Mouse (Mus musculus) MEL (cell line): ENCODE results near the gene Gm42688. TPM values are rescaled to one million over a fixed set of nuclear protein-coding genes. Genes with fewer than 3 reads are reported as not detected.

Experiments used
- DNase-seq: peaks from one replicate; pipeline ENCODE4 v3.0.0; 2011; ENCODE audit warnings: low read depth, low spot score
- H3K27ac ChIP-seq: 2 replicates; pipeline ENCODE4 v1.5.1; 2012; ENCODE audit warnings: low read depth, mild to moderate bottlenecking, control low read depth, low read length, moderate library complexity; ENCODE audit not compliant: control insufficient read depth
- H3K27me3 ChIP-seq, 2 experiments: fragments of 150-350 bp in 1 of 2; sonication (generic) in 1 of 2; 2 replicates each; pipeline ENCODE4 v1.6.1; 2012; ENCODE audit warnings: low read length in 2 of 2, mild to moderate bottlenecking in 2 of 2, improper control_type of control experiment in 1 of 2, moderate library complexity in 1 of 2; ENCODE audit not compliant: insufficient read depth in 2 of 2, control insufficient read depth in 1 of 2
- H3K36me3 ChIP-seq, 2 experiments: 2 replicates each; pipeline ENCODE4 v1.6.1; 2012 to 2014; ENCODE audit warnings: low read length in 2 of 2, improper control_type of control experiment in 1 of 2, inconsistent platforms in 1 of 2, mild to moderate bottlenecking in 1 of 2; ENCODE audit not compliant: insufficient read depth in 2 of 2, control insufficient read depth in 1 of 2
- H3K4me1 ChIP-seq, 2 experiments: fragments of 150-350 bp in 1 of 2; sonication (generic) in 1 of 2; 2 replicates each; pipeline ENCODE4 v1.6.1; 2012; ENCODE audit warnings: low read length in 2 of 2, improper control_type of control experiment in 1 of 2, mild to moderate bottlenecking in 1 of 2; ENCODE audit not compliant: insufficient read depth in 2 of 2, control insufficient read depth in 1 of 2
- H3K4me3 ChIP-seq, 2 experiments: fragments of 150-350 bp in 1 of 2; sonication (generic) in 1 of 2; 2 replicates each; pipeline ENCODE4 v1.5.1; 2012; ENCODE audit warnings: low read depth in 2 of 2, low read length in 2 of 2, mild to moderate bottlenecking in 2 of 2, moderate library complexity in 2 of 2, control low read depth in 1 of 2, improper control_type of control experiment in 1 of 2; ENCODE audit not compliant: control insufficient read depth in 1 of 2, insufficient read depth in 1 of 2
- H3K79me2 ChIP-seq: 2 replicates; pipeline ENCODE4 v1.6.1; 2012; ENCODE audit warnings: mild to moderate bottlenecking, low read length, moderate library complexity; ENCODE audit not compliant: control insufficient read depth, poor library complexity, insufficient read depth
- H3K9ac ChIP-seq: 2 replicates; pipeline ENCODE4 v1.6.1; 2012; ENCODE audit warnings: low read depth, mild to moderate bottlenecking, control low read depth, low read length, moderate library complexity; ENCODE audit not compliant: control insufficient read depth, poor library complexity, severe bottlenecking
- H3K9me3 ChIP-seq: fragments of 150-350 bp; sonication (generic); replicated peaks from 2 replicates; pipeline ENCODE4 v1.6.1; 2012; ENCODE audit warnings: mild to moderate bottlenecking, low read length, improper control_type of control experiment, moderate library complexity; ENCODE audit not compliant: insufficient read depth
- CHD1 ChIP-seq: IDR thresholded peaks from 2 replicates; pipeline ENCODE4 v1.6.1; 2012; ENCODE audit warnings: low read depth, mild to moderate bottlenecking, inconsistent platforms, low read length, improper control_type of control experiment
- CTCF ChIP-seq, 3 experiments: IDR thresholded peaks in 2 of 3; conservative IDR thresholded peaks in 1 of 3; 2 replicates each; pipeline ENCODE4 v1.5.1; 2011 to 2012; ENCODE audit warnings: low read length in 3 of 3, low read depth in 2 of 3, mild to moderate bottlenecking in 2 of 3, improper control_type of control experiment in 1 of 3, inconsistent platforms in 1 of 3, mixed read lengths in 1 of 3, moderate library complexity in 1 of 3; ENCODE audit not compliant: control insufficient read depth in 1 of 3, insufficient read depth in 1 of 3, poor library complexity in 1 of 3, severe bottlenecking in 1 of 3
- E2F4 ChIP-seq: IDR thresholded peaks from 2 replicates; pipeline ENCODE4 v1.6.1; 2011; ENCODE audit warnings: low read depth, low read length, improper control_type of control experiment, borderline replicate concordance
- ELF1 ChIP-seq: IDR thresholded peaks from 2 replicates; pipeline ENCODE4 v1.6.1; 2014; ENCODE audit warnings: low read depth, mild to moderate bottlenecking, inconsistent platforms, low read length, improper control_type of control experiment, moderate library complexity
- GATA1 ChIP-seq: IDR thresholded peaks from 2 replicates; pipeline ENCODE4 v1.6.1; 2011; ENCODE audit warnings: low read depth, low read length, improper control_type of control experiment
- KAT2A ChIP-seq: conservative IDR thresholded peaks from 2 replicates; pipeline ENCODE4 v1.6.1; 2012; ENCODE audit warnings: low read depth, low read length, improper control_type of control experiment, inconsistent platforms
- MAFK ChIP-seq: IDR thresholded peaks from 2 replicates; pipeline ENCODE4 v1.6.1; 2011; ENCODE audit warnings: low read depth, mild to moderate bottlenecking, low read length, improper control_type of control experiment, borderline replicate concordance
- MEF2A ChIP-seq: IDR thresholded peaks from 2 replicates; pipeline ENCODE4 v1.6.1; 2014; ENCODE audit warnings: low read depth, mild to moderate bottlenecking, inconsistent platforms, low read length, improper control_type of control experiment; ENCODE audit not compliant: poor library complexity, insufficient replicate concordance, severe bottlenecking; ENCODE audit errors: extremely low read depth
- MYC ChIP-seq: IDR thresholded peaks from 2 replicates; pipeline ENCODE4 v1.6.1; 2011; ENCODE audit warnings: low read depth, mild to moderate bottlenecking, low read length, improper control_type of control experiment, moderate library complexity
- NRF1 ChIP-seq: IDR thresholded peaks from 2 replicates; pipeline ENCODE4 v1.6.1; 2014; ENCODE audit warnings: low read depth, mild to moderate bottlenecking, inconsistent platforms, low read length, improper control_type of control experiment, moderate library complexity; ENCODE audit not compliant: poor library complexity, insufficient read depth, severe bottlenecking
- POLR2AphosphoS2 ChIP-seq: IDR thresholded peaks from 2 replicates; pipeline ENCODE4 v1.6.1; 2011; ENCODE audit warnings: low read length, improper control_type of control experiment
- RAD21 ChIP-seq: IDR thresholded peaks from 2 replicates; pipeline ENCODE4 v1.6.1; 2011; ENCODE audit warnings: mild to moderate bottlenecking, low read depth, low read length, improper control_type of control experiment
- SMC3 ChIP-seq: IDR thresholded peaks from 2 replicates; pipeline ENCODE4 v1.6.1; 2011; ENCODE audit warnings: low read depth, low read length, improper control_type of control experiment
- TBP ChIP-seq: IDR thresholded peaks from 2 replicates; pipeline ENCODE4 v1.8.0; 2011; ENCODE audit warnings: low read depth, low read length, improper control_type of control experiment
- ZC3H11A ChIP-seq: IDR thresholded peaks from 2 replicates; pipeline ENCODE4 v1.6.1; 2012; ENCODE audit warnings: low read depth, mild to moderate bottlenecking, inconsistent platforms, low read length, improper control_type of control experiment
- ZMIZ1 ChIP-seq: IDR thresholded peaks from 2 replicates; pipeline ENCODE4 v1.6.1; 2012; ENCODE audit warnings: low read depth, mild to moderate bottlenecking, inconsistent platforms, low read length, improper control_type of control experiment, moderate library complexity
- polyA plus RNA-seq, 2 experiments: library from polyadenylated mRNA; stranded (reverse) in 1 of 2; unstranded in 1 of 2; fragments of >175 nt in 1 of 2; fragments of >200 nt in 1 of 2; gene quantifications; 2 replicates each; pipeline versions ENCODE4 v1.2.1 to v1.2.4; 2012; ENCODE audit warnings: low replicate concordance in 2 of 2, low read depth in 1 of 2; ENCODE audit not compliant: insufficient read length in 2 of 2, insufficient read depth in 1 of 2, missing spikeins in 1 of 2
- total RNA-seq: library from RNA; depleted of rRNA; stranded (reverse); fragments of 300-350 nt; gene quantifications from 2 replicates; pipeline ENCODE4 v1.2.3, GENCODE M21; 2012

The Gm42688 gene
- total and polyA plus RNA-seq, 3 experiments, result 2.5 to 4.8 TPM; not detected in 1

DNA sequence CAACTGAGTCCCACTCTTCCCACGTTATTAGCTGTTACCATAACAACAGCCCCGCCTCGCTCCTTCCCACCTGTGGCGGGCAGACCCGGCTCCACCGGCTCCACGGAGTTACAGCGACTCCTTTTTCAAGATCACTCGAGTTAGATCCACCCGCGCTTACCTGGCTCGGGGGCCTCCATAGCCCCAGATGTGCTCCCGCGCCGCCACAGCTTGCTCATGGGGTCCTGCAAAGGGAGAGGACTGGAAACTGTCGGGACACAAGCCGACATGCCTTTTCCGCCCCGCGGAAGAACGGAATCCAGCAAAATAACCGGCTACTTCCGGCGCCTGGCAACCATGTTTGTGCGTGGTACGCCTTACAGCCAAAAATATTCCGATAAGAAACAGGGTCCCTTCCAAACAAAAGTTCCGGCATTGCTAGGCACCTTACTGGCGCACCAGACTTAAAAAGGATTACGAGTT is 23.5 kb downstream of the Gm42688 start (continued):
- no peak for TF ChIP-seq E2F4
- peak; percentile 73; the same call in 1 of the 2 replicates for TF ChIP-seq POLR2AphosphoS2
- TF ChIP-seq, all 39 proteins: peak for 15

DNA sequence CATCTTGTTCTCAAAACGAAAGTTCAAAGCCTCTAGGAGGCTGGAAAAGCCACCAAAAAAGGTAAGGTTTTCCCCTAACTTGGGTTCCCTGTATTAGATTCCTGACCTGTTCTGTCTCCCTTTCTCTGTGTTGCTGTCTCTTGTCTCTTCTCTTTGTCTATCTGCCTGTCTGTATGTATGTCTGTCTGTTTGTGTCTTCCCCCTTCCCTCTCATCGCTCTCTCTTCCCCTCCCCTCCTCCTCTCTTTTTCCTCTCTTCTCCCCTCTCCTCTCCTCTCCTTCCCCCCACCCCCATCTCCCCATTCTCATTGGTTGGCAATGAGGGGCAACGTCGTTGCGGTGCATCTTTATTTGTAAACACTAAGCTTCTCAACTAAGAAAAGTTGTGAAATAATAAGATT is 23.9 kb downstream of the Gm42688 start, which contains the start of gene Ino80b:
Gene Ino80b (minus strand): TSS at position 101 of the 400 bp plus-strand sequence.
- peak within 1 kb of the TSS; percentile 81 for H3K27ac ChIP-seq
- DNase-seq, result no peak

DNA sequence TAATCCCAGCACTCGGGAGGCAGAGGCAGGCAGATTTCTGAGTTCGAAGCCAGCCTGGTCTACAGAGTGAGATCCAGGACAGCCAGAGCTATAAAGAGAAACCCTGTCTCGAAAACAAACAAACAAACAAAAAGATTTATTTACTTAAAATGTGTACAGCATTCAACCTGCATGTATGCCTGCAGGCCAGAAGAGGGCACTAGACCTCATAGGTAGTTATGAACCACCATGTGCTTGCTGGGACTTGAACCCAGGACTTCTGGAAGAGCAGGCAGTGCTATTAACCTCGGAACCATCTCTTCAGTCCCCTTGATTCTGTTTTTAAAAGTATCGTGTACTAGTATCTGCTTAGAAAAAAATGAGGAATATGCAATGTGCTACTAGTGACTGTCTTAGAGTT is 26.0 kb downstream of the Gm42688 start:
- H3K4me3 ChIP-seq, result no peak overlapping the region
- no peak overlapping the region for H3K9ac ChIP-seq
- H3K79me2 ChIP-seq, result peaks cover 11% of the 10 kb centered on the region
- no peak for DNase-seq
- no peaks in the 10 kb centered on the region for H3K9me3 ChIP-seq
- H3K36me3 ChIP-seq, result peaks cover 0 to 16% of the 10 kb centered on the region in 2 experiments; a peak in 2 of 4 replicates
- TF ChIP-seq TBP (no peak), MYC (peak; percentile 72; the same call in 1 of the 2 replicates), RAD21 (peak; percentile 1; the same call in 1 of the 2 replicates), SMC3 (peak; percentile 32), KAT2A (no peak), CTCF (IDR thresholded peaks at IDR 0.05 in 2 of 3, conservative IDR thresholded peaks at IDR 0.05 in 1 of 3; ENCODE audit: control insufficient read depth in 1 of 3, insufficient read depth in 1 of 3, low read depth in 2 of 3, low read length in 3 of 3, poor library complexity in 1 of 3, severe bottlenecking in 1 of 3) (peak; percentile 30 to 56 (median 46)), ZC3H11A (0 out of 2 replicates have a peak, but pooled peaks have one; percentile 8), NRF1 (no peak), GATA1 (no peak), MEF2A (no peak), ZMIZ1 (no peak), ELF1 (no peak)
- TF ChIP-seq, all 39 proteins: peak for 5
- Histone ChIP-seq H3K27me3 (no peaks in the 10 kb centered on the region), H3K27ac (no peak overlapping the region), H3K4me1 (peaks cover 0 to 17% of the 10 kb centered on the region in 2 experiments; a peak in 3 of 4 replicates)

More for the DNA sequence above, 23.9 kb downstream of the Gm42688 start, which contains the start of gene Ino80b:
- TF ChIP-seq GATA1 (no peak), TBP (no peak), ZC3H11A (peak; percentile 1; the same call in 1 of the 2 replicates), MAFK (no peak), ZMIZ1 (0 out of 2 replicates have a peak, but pooled peaks have one; percentile 33), CHD1 (peak; percentile 60; the same call in 1 of the 2 replicates), CTCF (IDR thresholded peaks at IDR 0.05 in 2 of 3, conservative IDR thresholded peaks at IDR 0.05 in 1 of 3; ENCODE audit: control insufficient read depth in 1 of 3, insufficient read depth in 1 of 3, low read depth in 2 of 3, low read length in 3 of 3, poor library complexity in 1 of 3, severe bottlenecking in 1 of 3) (no peak)
- Histone ChIP-seq H3K27me3 (no peaks in the 10 kb centered on the region), H3K9ac (peak within 1 kb of the TSS; percentile 92), H3K79me2 (peaks cover 20% of the 10 kb centered on the region), H3K4me3 (peak within 1 kb of the TSS; percentile 76 to 96), H3K36me3 (peaks cover 0 to 18% of the 10 kb centered on the region in 2 experiments; a peak in 2 of 4 replicates), H3K4me1 (peaks cover 0 to 11% of the 10 kb centered on the region in 2 experiments; a peak in 2 of 4 replicates), H3K9me3 (no peaks in the 10 kb centered on the region)
